Mouse (Mus musculus) neural tube, embryonic 12.5 days (tissue): Measurements from ENCODE around the gene Tnfsf13. TPM values are rescaled to one million over a fixed set of nuclear protein-coding genes. Genes with fewer than 3 reads are reported as not detected.
"Not testable (repeated sequence)": the region's sequence is repeated elsewhere in the genome, so short reads cannot be mapped to it uniquely, and the experiment has no call there.

Source experiments
- ATAC-seq: fragments of 200-750 bp; cut with Nextera tagmentation; 2 replicates; pipeline ENCODE4 v1.8.0; 2017; ENCODE audit warnings: low read depth, mild to moderate bottlenecking, moderate TSS enrichment, moderate library complexity; ENCODE audit not compliant: low FRiP score
- H3K27ac ChIP-seq: fragments of 300-500 bp; sonication (generic); 2 replicates; pipeline ENCODE4 v1.5.1; 2016
- H3K27me3 ChIP-seq: fragments of 300-500 bp; sonication (generic); replicated peaks from 2 replicates; pipeline ENCODE4 v1.6.1; 2016; ENCODE audit warnings: mild to moderate bottlenecking
- H3K36me3 ChIP-seq: fragments of 300-500 bp; sonication (generic); 2 replicates; pipeline ENCODE4 v1.6.1; 2016; ENCODE audit warnings: mild to moderate bottlenecking
- H3K4me1 ChIP-seq: fragments of 300-500 bp; sonication (generic); 2 replicates; pipeline ENCODE4 v1.6.1; 2016
- H3K4me2 ChIP-seq: fragments of 300-500 bp; sonication (generic); replicated peaks from 2 replicates; pipeline ENCODE4 v1.6.1; 2016; ENCODE audit warnings: mild to moderate bottlenecking
- H3K4me3 ChIP-seq: fragments of 300-500 bp; sonication (generic); 2 replicates; pipeline ENCODE4 v1.5.1; 2016
- H3K9ac ChIP-seq: fragments of 300-500 bp; sonication (generic); 2 replicates; pipeline ENCODE4 v1.6.1; 2016; ENCODE audit warnings: mild to moderate bottlenecking
- H3K9me3 ChIP-seq: fragments of 300-500 bp; sonication (generic); 2 replicates; pipeline ENCODE4 v1.6.1; 2016; ENCODE audit warnings: mild to moderate bottlenecking
- WGBS: fragments of 180-500 bp; shearing (Covaris S2); methylation state at CpG from one replicate; pipeline ENCODE4 v1.1.7; 2016; 5-methylcytosine and 5-hydroxymethylcytosine counted together
- polyA plus RNA-seq: library from polyadenylated mRNA; unstranded; fragments of >200 nt; fragmentation: Nextera tagmentation; extraction: Ambion mirVana; gene quantifications from 2 replicates; pipeline ENCODE4 v1.2.1, GENCODE M21; 2016

The Tnfsf13 gene
- polyA plus RNA-seq, result 0.20 TPM in 1 of 2 replicates, not detected in the other

GRCm38 (mm10) chr11:69685526-69686148 is at the start of gene Tnfsf13:
Tnfsf13 (minus strand) TSS chr11:69685784.
- Histone ChIP-seq H3K9me3 (no peaks in the 10 kb centered on the region), H3K27me3 (no peaks in the 10 kb centered on the region), H3K9ac (no peak within 1 kb of the TSS), H3K4me3 (no peak within 1 kb of the TSS), H3K4me1 (peaks cover 11% of the 10 kb centered on the region), H3K27ac (no peak within 1 kb of the TSS), H3K4me2 (no peak within 1 kb of the TSS), H3K36me3 (no peaks in the 10 kb centered on the region)
- ATAC-seq, result no peak
- WGBS, result 79% methylated on average over 10 of the region's 10 CpGs

GRCm38 (mm10) chr11:69731408-69731807 is 45.8 kb upstream of the Tnfsf13 start:
- not testable (repeated sequence) for H3K4me1 ChIP-seq, H3K9ac ChIP-seq, H3K27me3 ChIP-seq, H3K4me3 ChIP-seq, ATAC-seq, H3K27ac ChIP-seq, H3K4me2 ChIP-seq, H3K9me3 ChIP-seq
- WGBS, result 71% methylated on average over 3 of the region's 3 CpGs
- H3K36me3 ChIP-seq, result peaks cover 31% of the 10 kb centered on the region

- no peak overlapping the region for H3K4me3 ChIP-seq
- no peaks in the 10 kb centered on the region for H3K4me1 ChIP-seq
- no peaks in the 10 kb centered on the region for H3K27me3 ChIP-seq
- H3K9ac ChIP-seq, result no peak overlapping the region
- 15% methylated on average over 3 of the region's 3 CpGs for WGBS
- H3K36me3 ChIP-seq, result peaks cover 8% of the 10 kb centered on the region
- no peaks in the 10 kb centered on the region for H3K9me3 ChIP-seq
- no peak for ATAC-seq
- H3K4me2 ChIP-seq, result no peak overlapping the region
- no peak overlapping the region for H3K27ac ChIP-seq
Measured at GRCm38 (mm10) chr11:69729063-69729462, 43.5 kb upstream of the Tnfsf13 start.

DNA sequence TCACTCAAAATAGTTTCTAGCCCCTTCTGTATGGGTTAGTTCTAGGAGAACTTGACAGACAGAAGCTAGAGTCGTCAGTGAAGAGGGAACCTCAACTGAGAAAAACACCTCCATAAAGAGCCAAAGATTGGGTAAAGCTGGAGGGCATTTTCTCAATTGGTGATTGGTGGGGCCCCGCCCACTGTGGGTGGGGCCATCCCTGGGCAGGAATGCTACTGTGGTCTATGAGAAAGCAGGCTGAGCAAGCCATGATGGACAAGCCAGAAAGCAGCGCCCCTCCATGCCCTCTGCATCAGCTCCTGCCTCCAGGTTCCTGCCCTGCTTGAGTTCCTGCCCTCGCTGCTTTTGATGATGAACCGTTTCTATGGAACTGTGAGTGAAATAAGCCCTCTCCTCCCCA is 40.4 kb upstream of the Tnfsf13 start:
- H3K4me2 ChIP-seq, result no peak overlapping the region
- no peak for ATAC-seq

DNA sequence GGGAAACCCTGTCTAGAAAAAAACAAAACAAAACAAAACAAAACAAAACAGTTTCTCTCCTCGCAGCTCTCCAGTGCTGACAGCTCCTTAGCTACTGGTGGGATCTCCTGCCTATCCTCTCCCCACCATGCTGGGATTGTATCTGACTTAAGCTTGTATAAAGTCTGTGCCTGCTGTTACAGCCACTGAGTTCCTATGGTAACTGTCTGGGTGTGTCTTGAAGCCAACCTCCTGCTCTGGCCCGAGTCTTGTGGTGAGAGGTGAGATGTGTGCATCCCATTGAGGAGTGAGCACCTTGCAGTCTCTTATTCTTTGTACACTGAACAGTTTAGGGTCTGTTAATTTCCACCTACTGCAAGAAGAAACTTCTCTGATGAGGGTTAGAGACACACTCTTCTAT is 37.5 kb upstream of the Tnfsf13 start:
- Histone ChIP-seq H3K27me3 (no peaks in the 10 kb centered on the region), H3K4me1 (no peaks in the 10 kb centered on the region), H3K9ac (no peak overlapping the region), H3K36me3 (no peaks in the 10 kb centered on the region), H3K4me2 (no peak overlapping the region), H3K4me3 (no peak overlapping the region), H3K9me3 (no peaks in the 10 kb centered on the region), H3K27ac (no peak overlapping the region)
- no peak for ATAC-seq
- WGBS, result 53% methylated on average over 2 of the region's 2 CpGs

More for the DNA sequence above, 40.4 kb upstream of the Tnfsf13 start:
- no peaks in the 10 kb centered on the region for H3K9me3 ChIP-seq
- H3K27me3 ChIP-seq, result no peaks in the 10 kb centered on the region
- WGBS, result 41% methylated on average over 5 of the region's 5 CpGs
- no peaks in the 10 kb centered on the region for H3K4me1 ChIP-seq
- H3K9ac ChIP-seq, result no peak overlapping the region
- H3K27ac ChIP-seq, result no peak overlapping the region
- H3K36me3 ChIP-seq, result no peaks in the 10 kb centered on the region
- H3K4me3 ChIP-seq, result no peak overlapping the region

GRCm38 (mm10) chr11:69720852-69721251 is 35.3 kb upstream of the Tnfsf13 start:
- H3K4me3 ChIP-seq, result no peak overlapping the region
- H3K9ac ChIP-seq, result no peak overlapping the region
- no peak for ATAC-seq
- no peaks in the 10 kb centered on the region for H3K27me3 ChIP-seq
- no peak overlapping the region for H3K4me2 ChIP-seq
- no peaks in the 10 kb centered on the region for H3K9me3 ChIP-seq
- H3K36me3 ChIP-seq, result no peaks in the 10 kb centered on the region
- 88% methylated on average over 6 of the region's 6 CpGs for WGBS
- H3K27ac ChIP-seq, result no peak overlapping the region
- H3K4me1 ChIP-seq, result no peaks in the 10 kb centered on the region

DNA sequence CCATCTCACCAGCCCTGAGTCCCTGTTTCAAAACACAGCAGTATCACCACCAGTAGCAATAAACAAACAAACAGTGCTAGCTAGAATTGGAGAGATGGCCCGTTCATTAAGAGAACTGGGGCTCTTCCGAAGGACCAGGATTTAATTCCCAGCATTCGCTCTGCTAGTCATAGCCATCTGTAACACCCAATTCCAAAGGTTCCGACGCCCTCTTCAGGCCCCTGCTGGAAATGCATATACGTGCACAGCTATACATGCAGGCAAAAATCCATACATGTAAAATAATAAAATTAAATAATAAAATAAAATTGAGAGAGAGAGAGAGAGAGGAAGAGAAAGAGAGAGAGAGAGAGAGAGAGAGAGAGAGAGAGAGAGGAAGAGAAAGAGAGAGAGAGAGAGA is 33.8 kb upstream of the Tnfsf13 start:
- WGBS, result 75% methylated on average over 6 of the region's 6 CpGs
- ATAC-seq, result no peak
- 0 out of 2 replicates have a peak, but pooled peaks cover 4% of the 10 kb centered on the region for H3K9me3 ChIP-seq

DNA sequence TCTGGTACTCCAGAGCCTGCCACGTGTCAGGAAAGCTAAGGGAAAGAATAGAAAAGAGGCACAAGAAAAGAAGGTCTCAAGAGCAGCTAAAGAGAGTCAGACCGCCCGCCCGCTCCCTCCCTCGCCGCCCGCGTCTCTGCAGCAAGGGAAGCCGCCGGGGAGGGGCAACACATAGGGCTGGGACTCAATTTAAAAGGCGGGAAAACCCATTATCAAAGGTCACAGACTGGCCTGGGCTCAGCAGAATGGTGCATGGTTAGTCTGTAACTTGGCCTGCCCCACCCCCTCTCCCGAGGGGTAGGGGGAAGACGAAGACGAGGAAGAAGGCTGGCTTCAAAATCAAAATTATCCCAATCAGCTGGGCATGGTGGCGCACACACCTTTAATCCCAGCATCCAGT is 33.1 kb upstream of the Tnfsf13 start:
- no peak for ATAC-seq
- Histone ChIP-seq H3K4me2 (peak overlapping the region; percentile 24; the same call in 1 of the 2 replicates), H3K9me3 (0 out of 2 replicates have a peak, but pooled peaks cover 4% of the 10 kb centered on the region), H3K27ac (no peak overlapping the region), H3K36me3 (no peaks in the 10 kb centered on the region), H3K9ac (peak overlapping the region; percentile 23; the same call in 1 of the 2 replicates), H3K4me3 (no peak overlapping the region), H3K4me1 (no peaks in the 10 kb centered on the region), H3K27me3 (no peaks in the 10 kb centered on the region)
- 41% methylated on average over 15 of the region's 15 CpGs for WGBS

More for the DNA sequence above, 33.8 kb upstream of the Tnfsf13 start:
- Histone ChIP-seq H3K9ac (no peak overlapping the region), H3K27me3 (no peaks in the 10 kb centered on the region), H3K4me2 (no peak overlapping the region), H3K27ac (no peak overlapping the region), H3K36me3 (no peaks in the 10 kb centered on the region), H3K4me3 (no peak overlapping the region), H3K4me1 (no peaks in the 10 kb centered on the region)

DNA sequence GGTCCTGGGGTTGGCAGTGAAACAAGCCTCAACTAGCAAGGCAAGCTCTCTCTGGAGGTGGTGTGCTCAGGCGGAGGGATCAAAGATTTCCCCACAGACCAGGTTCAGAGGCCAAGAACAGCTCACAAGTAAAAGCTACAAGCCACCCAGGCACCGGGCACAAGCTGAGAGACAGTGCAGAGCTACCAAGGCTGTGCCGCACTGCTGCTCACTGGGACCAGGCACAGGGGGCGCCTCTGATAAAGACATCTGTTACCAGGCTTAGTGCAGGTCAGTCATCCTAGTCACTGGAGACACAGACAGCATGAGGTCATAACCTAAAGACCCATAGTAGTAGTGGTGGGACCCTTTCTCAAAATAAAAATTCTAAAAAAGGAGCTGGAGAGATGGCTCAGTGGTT is 31.4 kb upstream of the Tnfsf13 start:
- Histone ChIP-seq H3K27me3 (no peaks in the 10 kb centered on the region), H3K27ac (no peak overlapping the region), H3K36me3 (no peaks in the 10 kb centered on the region), H3K4me3 (no peak overlapping the region), H3K9me3 (0 out of 2 replicates have a peak, but pooled peaks cover 4% of the 10 kb centered on the region), H3K4me2 (no peak overlapping the region), H3K4me1 (no peaks in the 10 kb centered on the region), H3K9ac (no peak overlapping the region)
- 69% methylated on average over 4 of the region's 4 CpGs for whole genome bisulfite sequencing
- no peak for ATAC-seq

GRCm38 (mm10) chr11:69715929-69716328 is 30.3 kb upstream of the Tnfsf13 start:
- no peaks in the 10 kb centered on the region for H3K36me3 ChIP-seq
- H3K4me1 ChIP-seq, result no peaks in the 10 kb centered on the region
- H3K9me3 ChIP-seq, result 0 out of 2 replicates have a peak, but pooled peaks cover 4% of the 10 kb centered on the region
- ATAC-seq, result no peak
- H3K9ac ChIP-seq, result no peak overlapping the region
- H3K27ac ChIP-seq, result no peak overlapping the region
- no peaks in the 10 kb centered on the region for H3K27me3 ChIP-seq
- WGBS, result 27% methylated on average over 5 of the region's 5 CpGs
- H3K4me2 ChIP-seq, result no peak overlapping the region
- H3K4me3 ChIP-seq, result no peak overlapping the region

DNA sequence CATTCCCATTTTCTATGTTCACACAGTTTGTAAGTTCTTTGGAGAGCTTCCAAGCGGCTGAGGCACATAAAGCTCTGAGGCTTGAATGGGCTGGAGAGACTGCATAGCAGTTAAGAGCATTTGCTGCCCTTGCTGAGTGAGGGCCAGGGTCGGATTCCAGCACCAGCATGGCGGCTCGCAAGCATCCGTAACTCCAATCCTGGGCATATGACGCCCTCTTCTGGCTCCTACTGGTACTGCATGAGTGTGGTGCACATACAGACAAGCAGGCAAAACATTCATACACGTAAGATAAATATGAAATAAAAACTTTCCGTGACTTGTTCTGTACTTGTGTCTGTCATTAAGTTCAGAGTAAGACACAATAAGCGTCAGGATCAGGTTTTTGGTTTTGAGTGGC is 29.9 kb upstream of the Tnfsf13 start:
- Histone ChIP-seq H3K4me1 (no peaks in the 10 kb centered on the region), H3K9me3 (0 out of 2 replicates have a peak, but pooled peaks cover 4% of the 10 kb centered on the region), H3K9ac (no peak overlapping the region), H3K36me3 (no peaks in the 10 kb centered on the region), H3K27ac (no peak overlapping the region), H3K4me3 (no peak overlapping the region), H3K4me2 (no peak overlapping the region), H3K27me3 (no peaks in the 10 kb centered on the region)
- WGBS, result 64% methylated on average over 9 of the region's 9 CpGs
- no peak for ATAC-seq

DNA sequence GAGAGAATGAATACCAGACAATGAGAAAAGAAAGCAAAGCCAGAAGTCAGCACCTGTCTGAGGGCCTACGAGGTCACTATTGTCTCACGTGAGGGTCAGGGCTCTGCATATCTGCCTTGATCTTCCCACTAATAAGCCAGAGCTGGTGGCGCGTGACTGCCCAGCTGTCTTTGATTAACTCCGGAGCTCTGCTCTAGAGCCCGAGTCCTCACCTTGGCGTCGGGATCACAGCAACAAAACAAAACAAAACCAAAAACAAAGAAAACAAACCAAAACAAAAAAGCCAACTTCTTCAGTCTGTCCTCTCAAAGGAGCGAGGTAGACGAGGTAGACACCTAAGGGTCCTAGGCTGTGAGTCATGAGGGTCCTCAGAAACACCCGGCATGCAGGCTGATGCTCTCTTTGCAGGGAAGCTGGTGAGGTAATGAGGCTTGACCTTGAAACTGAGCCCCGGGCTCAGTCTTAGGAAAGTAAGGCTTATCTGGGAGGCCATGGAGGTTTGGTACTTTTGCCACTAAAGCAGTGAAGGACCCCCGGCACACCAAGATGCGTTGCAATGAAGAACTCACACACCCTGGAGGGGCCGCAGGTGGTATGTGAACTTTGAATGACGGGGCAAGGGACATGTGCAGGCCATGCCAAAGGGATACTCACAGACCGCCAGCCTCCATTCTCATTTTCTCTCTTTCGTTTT is 29.2 kb upstream of the Tnfsf13 start:
- H3K4me3 ChIP-seq, result no peak overlapping the region
- H3K27me3 ChIP-seq, result no peaks in the 10 kb centered on the region
- no peaks in the 10 kb centered on the region for H3K36me3 ChIP-seq
- no peaks in the 10 kb centered on the region for H3K4me1 ChIP-seq
- H3K9me3 ChIP-seq, result 0 out of 2 replicates have a peak, but pooled peaks cover 4% of the 10 kb centered on the region
- no peak overlapping the region for H3K27ac ChIP-seq
- ATAC-seq, result no peak
- 80% methylated on average over 18 of the region's 18 CpGs for WGBS
- H3K9ac ChIP-seq, result no peak overlapping the region
- H3K4me2 ChIP-seq, result no peak overlapping the region
